Mouse (Mus musculus) liver, embryonic 14.5 days (tissue): ENCODE results near the gene Dsn1. TPM values are rescaled to one million over a fixed set of nuclear protein-coding genes. Genes with fewer than 3 reads are reported as not detected.

Source experiments
- ATAC-seq: fragments of 200-750 bp; cut with Nextera tagmentation; 2 replicates; pipeline ENCODE4 v1.8.0; 2017; ENCODE audit warnings: moderate number of reproducible peaks, mild to moderate bottlenecking, moderate library complexity; ENCODE audit not compliant: insufficient read depth
- DNase-seq, 3 experiments: peaks; one replicate each; pipeline ENCODE4 v3.0.0-alpha.2; 2012 to 2013; ENCODE audit warnings: low read depth in 3 of 3, low spot score in 3 of 3
- H3K27ac ChIP-seq: fragments of 300-500 bp; sonication (generic); 2 replicates; pipeline ENCODE4 v1.5.1; 2014; ENCODE audit warnings: moderate library complexity, mild to moderate bottlenecking, control low read depth, inconsistent platforms
- H3K27me3 ChIP-seq: fragments of 300-500 bp; sonication (generic); 2 replicates; pipeline ENCODE4 v1.6.1; 2014; ENCODE audit warnings: mild to moderate bottlenecking, low read length, moderate library complexity; ENCODE audit not compliant: control insufficient read depth, insufficient read depth
- H3K36me3 ChIP-seq: fragments of 300-500 bp; sonication (generic); replicated peaks from 2 replicates; pipeline ENCODE4 v1.6.1; 2014; ENCODE audit warnings: low read depth; ENCODE audit not compliant: control insufficient read depth, insufficient read depth
- H3K4me1 ChIP-seq, 2 experiments: fragments of 200-500 bp in 1 of 2; fragments of 300-500 bp in 1 of 2; sonication (generic) in 1 of 2; replicated peaks; 2 replicates each; pipeline ENCODE4 v1.6.1; 2012 to 2014; ENCODE audit warnings: antibody characterized with exemption in 1 of 2, inconsistent platforms in 1 of 2, low read length in 1 of 2; ENCODE audit not compliant: control insufficient read depth in 2 of 2, insufficient read depth in 2 of 2
- H3K4me2 ChIP-seq: fragments of 300-500 bp; sonication (generic); 2 replicates; pipeline ENCODE4 v1.6.1; 2014; ENCODE audit warnings: low read depth, mild to moderate bottlenecking, control low read depth, moderate library complexity
- H3K4me3 ChIP-seq, 2 experiments: fragments of 200-500 bp in 1 of 2; fragments of 300-500 bp in 1 of 2; sonication (generic) in 1 of 2; 2 replicates each; pipeline ENCODE4 v1.5.1; 2012 to 2014; ENCODE audit warnings: low read depth in 2 of 2, low read length in 2 of 2, mild to moderate bottlenecking in 2 of 2, control low read depth in 1 of 2, inconsistent platforms in 1 of 2, moderate library complexity in 1 of 2; ENCODE audit not compliant: insufficient read depth in 1 of 2
- H3K9ac ChIP-seq: fragments of 300-500 bp; sonication (generic); replicated peaks from 2 replicates; pipeline ENCODE4 v1.6.1; 2014; ENCODE audit warnings: mild to moderate bottlenecking, control low read depth, moderate library complexity
- H3K9me3 ChIP-seq: fragments of 300-500 bp; sonication (generic); 2 replicates; pipeline ENCODE4 v1.6.1; 2016; ENCODE audit warnings: low read length, mixed read lengths; ENCODE audit not compliant: control insufficient read depth
- CTCF ChIP-seq: IDR thresholded peaks from 2 replicates; pipeline ENCODE4 v1.5.1; 2016; ENCODE audit warnings: antibody characterized with exemption, low read depth, control low read depth
- EP300 ChIP-seq: IDR thresholded peaks from 2 replicates; pipeline ENCODE4 v1.6.1; 2016; ENCODE audit warnings: antibody characterized with exemption, low read depth
- WGBS: fragments of 180-500 bp; shearing (Covaris S2); extraction: QIAGEN DNeasy Blood & Tissue Kit; methylation state at CpG from one replicate; pipeline ENCODE4 v1.1.7; 2014; ENCODE audit not compliant: insufficient replicate concordance; 5-methylcytosine and 5-hydroxymethylcytosine counted together
- polyA plus RNA-seq, 2 experiments: library from polyadenylated mRNA; depleted of rRNA in 1 of 2; stranded (reverse) in 1 of 2; unstranded in 1 of 2; fragments of >200 nt; fragmentation: Nextera tagmentation in 1 of 2; extraction: Ambion mirVana in 1 of 2; gene quantifications; 2 replicates each; pipeline versions ENCODE4 v1.2.1 to v1.2.3; 2012 to 2014

Gene Dsn1
- polyA plus RNA-seq (2012; rRNA removed) (11.2 and 19.2 TPM in 2 replicates), polyA plus RNA-seq (2014; fragmentation: Nextera tagmentation; extraction: Ambion mirVana) (30.2 and 30.6 TPM in 2 replicates)

DNA sequence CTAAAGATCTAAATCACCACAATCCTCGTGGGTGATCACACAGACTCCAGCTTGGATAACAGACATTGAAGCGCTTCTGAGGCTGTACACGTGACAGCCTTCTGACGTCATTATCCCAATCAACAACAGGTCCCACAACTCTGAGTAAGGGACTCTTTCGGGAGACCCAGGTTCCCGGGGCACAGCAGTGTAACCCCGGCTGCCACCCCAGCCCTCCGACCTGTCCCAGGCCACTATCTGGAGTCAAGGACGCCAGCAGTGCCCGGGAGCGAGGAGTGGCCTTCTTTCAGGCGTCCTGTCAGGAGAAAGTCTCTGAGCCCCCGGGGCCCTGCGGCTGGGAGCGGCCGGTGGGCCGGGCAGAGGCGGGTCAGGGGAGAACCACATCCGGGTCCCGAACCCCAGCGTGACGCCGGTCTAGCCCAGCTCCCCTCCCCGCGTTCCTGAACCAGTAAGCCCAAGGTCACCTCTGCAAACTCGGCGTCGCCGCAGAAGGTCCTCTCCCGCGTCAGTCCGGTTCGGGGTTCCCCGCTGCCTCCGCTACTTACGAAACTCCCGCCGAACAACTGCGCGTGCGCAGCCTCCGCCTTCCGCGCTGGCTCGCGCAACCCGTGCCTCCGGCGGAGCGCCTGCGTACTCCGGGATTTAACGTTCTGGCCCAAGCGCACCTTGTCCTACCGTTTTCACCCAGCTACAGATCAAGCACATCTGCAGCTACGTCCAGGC lies at the start of gene Dsn1:
Gene Dsn1, minus strand, starts transcription at position 644 of the 723 bp plus-strand sequence.
- peak within 1 kb of the TSS; percentile 91 for H3K9ac ChIP-seq
- DNase-seq (peak; percentile 79), ATAC-seq (peak; percentile 88)
- peak within 1 kb of the TSS; percentile 80 to 89 for H3K4me3 ChIP-seq
- peaks cover 18 to 28% of the 10 kb centered on the region in 2 experiments for H3K4me1 ChIP-seq
- WGBS: under 1% methylated on average over 56 of the region's 56 CpGs
- TF ChIP-seq EP300 (no peak), CTCF (no peak)
- H3K27me3 ChIP-seq: no peaks in the 10 kb centered on the region
- peak within 1 kb of the TSS; percentile 92 for H3K4me2 ChIP-seq
- H3K36me3 ChIP-seq: peaks cover 27% of the 10 kb centered on the region
- peak within 1 kb of the TSS; percentile 76 for H3K27ac ChIP-seq
- H3K9me3 ChIP-seq: no peaks in the 10 kb centered on the region

DNA sequence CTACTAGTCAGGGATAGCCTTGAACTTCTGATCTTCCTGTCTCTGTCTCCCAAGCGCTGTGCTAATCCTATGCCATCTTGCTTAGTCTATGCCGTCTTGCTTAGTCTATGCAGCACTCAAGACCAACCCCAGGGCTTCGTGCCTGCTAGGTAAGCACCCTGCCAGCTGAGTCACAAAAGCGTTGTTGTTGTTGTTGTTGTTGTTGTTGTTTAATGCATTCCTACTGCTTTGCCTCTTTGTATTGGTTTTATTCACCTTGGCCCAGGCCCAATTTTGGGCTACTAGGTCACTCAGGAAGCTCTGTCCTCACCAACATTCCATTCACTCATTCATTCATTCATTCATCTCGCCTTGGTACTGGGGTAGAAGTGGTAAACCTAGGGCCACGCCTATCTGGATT lies 48.8 kb upstream of the Dsn1 start:
- H3K9ac ChIP-seq: no peak overlapping the region
- H3K27ac ChIP-seq: no peak overlapping the region
- ATAC-seq: no peak
- no peaks in the 10 kb centered on the region for H3K9me3 ChIP-seq
- H3K4me3 ChIP-seq: no peak overlapping the region
- H3K36me3 ChIP-seq: no peaks in the 10 kb centered on the region
- WGBS: 63% methylated on average over 6 of the region's 6 CpGs
- no peak for DNase-seq
- TF ChIP-seq EP300 (no peak), CTCF (no peak)
- no peaks in the 10 kb centered on the region for H3K4me1 ChIP-seq
- H3K27me3 ChIP-seq: no peaks in the 10 kb centered on the region
- no peak overlapping the region for H3K4me2 ChIP-seq

DNA sequence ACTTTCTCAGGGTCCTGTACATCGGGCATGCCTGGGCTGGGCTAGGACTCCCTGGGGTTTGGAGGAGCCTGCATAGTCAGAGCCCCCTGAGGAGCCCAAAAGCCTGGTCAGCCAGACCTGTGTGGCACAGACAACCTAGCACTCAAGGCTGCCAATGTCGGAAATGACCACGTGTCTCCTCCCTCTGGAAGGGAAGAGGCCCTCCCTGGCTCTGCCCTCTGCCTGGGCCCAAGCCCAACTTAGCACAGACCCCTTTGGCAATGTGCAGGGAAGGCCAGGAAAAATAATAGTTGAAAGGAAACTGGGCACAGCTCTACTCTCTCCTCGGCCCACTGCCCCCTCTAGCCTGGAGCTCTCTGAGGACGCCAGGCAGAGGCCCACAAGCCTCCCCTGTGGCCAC lies 47.9 kb upstream of the Dsn1 start:
- DNase-seq: no peak
- no peaks in the 10 kb centered on the region for H3K36me3 ChIP-seq
- H3K27ac ChIP-seq: no peak overlapping the region
- no peaks in the 10 kb centered on the region for H3K9me3 ChIP-seq
- H3K27me3 ChIP-seq: no peaks in the 10 kb centered on the region
- H3K4me3 ChIP-seq: no peak overlapping the region
- H3K4me1 ChIP-seq: no peaks in the 10 kb centered on the region
- TF ChIP-seq CTCF (no peak), EP300 (no peak)
- H3K9ac ChIP-seq: no peak overlapping the region
- H3K4me2 ChIP-seq: no peak overlapping the region
- no peak for ATAC-seq
- WGBS: 56% methylated on average over 5 of the region's 5 CpGs

DNA sequence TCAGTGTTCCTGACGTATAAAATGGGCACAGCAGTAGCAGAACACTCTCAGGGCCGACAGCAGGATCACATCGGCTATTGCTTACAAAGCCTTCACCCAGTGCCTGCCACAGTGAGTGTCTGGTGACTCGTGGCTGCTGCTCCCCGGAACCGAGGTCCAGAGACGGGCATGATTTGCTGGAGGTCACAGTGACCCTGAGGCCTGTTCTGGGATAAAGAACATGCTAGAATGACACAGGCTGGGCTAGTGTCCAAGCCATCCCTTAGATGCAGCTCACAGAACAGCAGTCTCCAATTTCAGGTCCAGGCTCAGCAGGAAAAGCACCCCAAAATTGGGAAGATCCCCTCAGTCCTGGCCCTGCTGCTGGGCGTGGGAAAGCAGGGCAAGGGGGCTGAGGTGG lies 47.3 kb upstream of the Dsn1 start:
- WGBS: 68% methylated on average over 8 of the region's 8 CpGs
- no peak for ATAC-seq
- H3K4me3 ChIP-seq: no peak overlapping the region
- DNase-seq: no peak
- H3K9ac ChIP-seq: no peak overlapping the region
- H3K4me1 ChIP-seq: no peaks in the 10 kb centered on the region
- no peak overlapping the region for H3K4me2 ChIP-seq
- H3K27me3 ChIP-seq: no peaks in the 10 kb centered on the region
- TF ChIP-seq CTCF (no peak), EP300 (no peak)
- H3K27ac ChIP-seq: no peak overlapping the region
- H3K9me3 ChIP-seq: no peaks in the 10 kb centered on the region
- H3K36me3 ChIP-seq: no peaks in the 10 kb centered on the region

DNA sequence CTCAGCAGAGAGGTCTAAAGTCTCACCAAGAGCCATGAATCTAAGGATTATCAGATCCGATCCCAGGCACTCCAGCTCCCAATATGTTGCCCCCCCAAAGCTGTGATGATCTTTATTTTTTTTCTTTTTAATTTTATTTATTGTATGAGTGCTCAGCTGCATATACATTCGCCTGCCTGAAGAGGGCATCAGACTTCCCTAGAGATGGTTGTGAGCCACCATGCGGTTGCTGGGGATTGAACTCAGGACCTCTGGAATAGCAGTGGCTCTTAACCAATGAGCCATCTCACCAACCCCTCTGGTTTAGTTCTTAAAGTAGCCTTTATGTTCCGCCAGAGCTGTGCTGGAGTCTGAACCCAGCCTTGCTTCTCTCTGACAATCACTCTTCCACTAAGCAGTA lies 46.8 kb upstream of the Dsn1 start:
- DNase-seq: no peak
- H3K9ac ChIP-seq: no peak overlapping the region
- no peak overlapping the region for H3K27ac ChIP-seq
- TF ChIP-seq CTCF: peak; percentile 51
- TF ChIP-seq EP300: no peak
- WGBS: 49% methylated on average over 4 of the region's 4 CpGs
- H3K4me3 ChIP-seq: no peak overlapping the region
- H3K4me1 ChIP-seq: no peaks in the 10 kb centered on the region
- no peak overlapping the region for H3K4me2 ChIP-seq
- H3K36me3 ChIP-seq: no peaks in the 10 kb centered on the region
- H3K9me3 ChIP-seq: no peaks in the 10 kb centered on the region
- ATAC-seq: no peak
- H3K27me3 ChIP-seq: no peaks in the 10 kb centered on the region
